Mouse (Mus musculus): ENCODE measurements at regions not wholly inside any gene's neighbourhood (a gene's known extent, or its start where the extent isn't known, plus 50 kb on each side); places are given as distances from the start of the nearest gene placed in this dataset.
A peak's percentile ranks its signal among the peaks of the same experiment; 100 is the strongest.

DNA sequence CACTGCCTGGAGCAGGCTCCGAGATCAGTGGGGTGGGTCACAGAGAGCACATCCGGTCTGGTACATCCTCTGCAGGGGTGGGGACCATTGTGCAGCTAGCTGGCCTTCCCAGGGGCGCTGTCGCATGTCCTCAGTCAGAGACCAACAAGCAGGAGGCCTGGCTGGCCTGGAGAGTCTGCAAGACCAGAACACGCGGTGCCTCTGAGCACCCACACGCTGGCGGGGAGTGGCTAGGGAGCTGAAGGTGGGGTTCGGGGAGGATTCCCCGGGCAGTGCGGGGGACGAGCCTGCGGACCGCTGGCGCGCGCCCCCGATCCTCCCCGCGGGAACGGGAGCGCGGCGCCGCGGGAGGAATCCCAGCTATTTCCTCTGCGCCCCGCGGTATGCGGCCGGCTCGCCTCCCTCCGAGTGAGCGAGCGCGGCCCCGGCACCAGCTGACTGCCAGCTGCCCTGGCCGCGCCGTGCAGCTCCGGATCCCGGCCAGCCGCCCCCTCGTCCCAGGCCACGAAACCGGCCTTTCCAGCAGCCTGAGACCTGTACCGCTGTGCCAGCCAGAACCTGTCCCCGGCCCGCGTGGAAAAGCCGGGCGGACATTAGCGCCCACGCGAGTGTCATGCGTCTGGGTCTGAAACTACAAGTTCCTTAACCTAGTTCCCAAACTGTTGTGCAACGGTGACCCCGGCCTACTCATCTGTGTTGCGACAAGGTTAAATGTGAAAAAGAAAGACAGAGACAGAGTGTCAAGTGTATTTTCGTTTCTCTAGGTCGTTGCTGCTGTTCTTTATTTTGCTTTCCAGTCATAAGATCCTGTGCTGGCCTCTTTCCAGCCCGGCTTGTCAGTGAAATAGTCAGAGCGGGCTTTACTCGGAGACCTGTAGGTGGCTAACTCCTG is 61.2 kb downstream of the Pkdcc start:
- DNase-seq, result peak; percentile 78 to 86

DNA sequence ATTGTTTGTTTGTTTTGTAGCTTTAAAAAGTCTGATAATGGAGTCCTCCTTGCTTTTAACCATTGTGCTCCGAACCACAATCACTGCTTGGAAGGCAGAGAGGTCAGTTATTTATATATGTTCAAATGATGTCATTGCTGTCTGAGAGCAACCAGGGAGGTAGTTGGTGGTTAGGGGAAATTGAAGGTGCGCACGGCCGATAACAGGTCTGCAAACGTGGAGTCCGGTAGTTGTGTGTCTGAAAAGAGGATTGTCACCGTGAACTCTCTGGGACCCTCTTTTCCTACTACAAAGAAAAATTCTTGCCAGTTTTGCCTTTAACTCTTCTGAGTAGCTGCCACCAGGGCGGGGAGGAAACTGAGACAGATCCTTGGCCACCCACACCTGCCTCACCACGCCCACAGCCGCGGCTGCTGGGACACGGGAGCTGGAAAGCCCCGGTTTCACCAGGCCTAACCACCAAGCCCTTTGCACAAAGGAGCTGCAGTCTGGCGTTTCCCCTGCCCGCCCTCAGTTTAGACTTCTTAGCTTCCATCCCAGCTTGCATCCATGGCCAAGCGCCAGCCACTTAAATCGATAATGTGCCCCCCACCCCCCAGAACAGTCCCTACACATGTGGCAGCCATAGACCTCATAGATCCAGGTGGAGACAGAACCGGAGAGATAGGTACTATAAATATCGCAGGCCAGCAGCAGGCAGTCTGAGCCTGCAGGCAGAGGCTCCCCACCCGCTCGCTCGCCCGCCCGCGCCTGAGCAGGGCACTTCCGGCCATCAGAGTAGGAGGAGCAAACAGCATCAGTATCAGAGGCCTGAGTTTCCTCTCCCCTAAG is 62.2 kb downstream of the Pkdcc start:
- peak; percentile 57 to 74 for DNase-seq

DNA sequence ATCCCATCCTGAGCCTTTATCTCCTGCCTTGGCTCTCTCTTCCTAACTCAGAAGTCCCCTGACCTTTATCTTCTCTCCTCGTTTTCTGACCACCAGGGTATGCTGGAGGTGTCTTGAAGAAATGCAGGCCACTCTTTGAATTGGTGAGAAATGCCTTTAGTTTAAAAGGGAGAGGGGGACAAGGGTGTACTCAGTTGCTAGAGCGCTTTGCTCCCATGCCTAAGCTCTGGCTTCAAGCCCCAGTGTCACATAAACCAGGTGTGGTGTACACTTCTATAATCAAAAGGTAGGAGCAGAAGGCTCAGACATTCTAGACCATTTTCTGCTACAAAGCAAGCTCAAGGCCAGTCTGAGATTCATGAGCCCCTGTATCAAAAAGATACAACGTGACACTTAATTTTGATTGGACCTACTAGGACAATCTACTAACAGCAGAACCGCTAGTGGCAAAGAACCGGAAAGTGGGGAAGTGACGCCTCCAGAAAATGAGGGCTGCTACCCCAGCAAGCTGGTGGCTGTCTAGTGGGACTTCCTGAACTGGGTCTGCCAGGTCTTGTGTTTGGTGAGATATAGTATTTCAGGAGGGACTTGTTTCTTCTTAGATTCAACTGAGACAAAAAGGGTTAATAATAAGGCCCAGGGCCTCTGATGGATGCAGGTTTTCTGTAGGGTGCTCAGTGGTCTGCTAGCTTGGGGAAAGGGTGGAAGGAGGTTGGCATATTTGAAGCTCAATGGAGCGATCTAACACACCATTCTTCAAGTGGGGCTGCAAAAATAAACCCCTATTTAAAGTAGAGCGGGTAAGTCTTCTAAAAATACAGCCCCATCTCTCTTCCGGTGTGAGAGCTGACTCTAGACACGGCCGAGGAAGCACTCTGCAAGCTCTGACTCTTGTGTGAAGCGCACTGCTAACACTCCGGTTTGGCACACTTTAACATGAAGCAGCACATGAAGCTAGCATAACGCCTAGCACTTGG is 63.1 kb downstream of the Pkdcc start:
- DNase-seq, result no peak

DNA sequence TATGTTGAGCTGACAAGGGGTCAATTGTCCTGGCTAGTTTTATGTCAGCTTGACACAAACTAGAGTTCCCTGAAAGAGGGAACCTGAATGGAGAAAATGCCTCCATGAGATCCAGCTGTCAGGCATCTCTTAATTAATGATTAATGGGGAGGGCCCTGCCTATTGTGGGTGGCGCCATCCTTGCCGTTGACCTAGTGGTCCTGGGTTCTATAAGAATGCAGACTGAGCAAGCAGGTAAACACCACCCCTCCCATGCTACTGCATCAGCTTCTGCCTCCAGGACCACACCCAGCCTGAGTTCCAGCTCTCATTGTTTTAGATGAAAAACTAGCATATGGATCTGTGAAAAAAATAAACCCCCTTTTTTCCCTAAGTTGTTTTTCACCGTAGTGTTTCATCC is 67.4 kb upstream of the Eml4 start:
- no peak for DNase-seq

DNA sequence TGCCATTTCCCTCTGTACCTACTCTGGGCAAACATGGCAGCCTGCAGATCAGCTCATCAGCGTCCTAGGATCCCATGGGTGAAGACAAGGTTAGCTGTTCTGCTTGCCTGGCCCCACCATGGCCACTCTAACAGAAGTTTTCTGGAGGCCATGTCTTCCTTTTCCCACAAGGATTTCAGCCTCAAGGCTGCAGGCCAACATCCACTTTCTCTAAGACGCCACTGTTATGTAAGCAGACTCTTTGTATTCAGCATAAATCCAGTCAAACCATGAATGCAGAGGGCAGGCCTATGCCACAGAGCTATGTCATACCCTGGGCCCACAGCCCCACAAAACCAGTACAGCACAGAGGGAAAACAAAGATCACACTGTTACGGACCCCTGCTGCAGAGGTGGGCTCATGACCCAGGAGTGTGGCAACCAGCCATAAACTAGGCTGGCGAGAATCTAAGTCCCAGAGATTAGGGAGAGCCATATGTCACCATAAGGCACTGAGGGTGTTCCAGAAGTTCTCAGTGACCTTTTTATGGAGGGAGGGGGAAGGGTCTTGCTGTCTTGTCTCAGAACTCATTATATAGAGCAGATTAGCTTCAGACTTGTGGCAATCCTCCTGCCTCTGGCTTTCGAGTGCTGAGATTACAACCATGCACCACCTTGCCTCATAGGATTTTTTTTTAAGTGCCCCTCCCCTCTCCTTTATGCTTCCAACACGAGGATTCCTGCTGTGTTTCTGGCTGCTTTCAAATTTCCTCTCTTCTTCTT is 63.2 kb upstream of the Eml4 start:
- DNase-seq, result no peak

DNA sequence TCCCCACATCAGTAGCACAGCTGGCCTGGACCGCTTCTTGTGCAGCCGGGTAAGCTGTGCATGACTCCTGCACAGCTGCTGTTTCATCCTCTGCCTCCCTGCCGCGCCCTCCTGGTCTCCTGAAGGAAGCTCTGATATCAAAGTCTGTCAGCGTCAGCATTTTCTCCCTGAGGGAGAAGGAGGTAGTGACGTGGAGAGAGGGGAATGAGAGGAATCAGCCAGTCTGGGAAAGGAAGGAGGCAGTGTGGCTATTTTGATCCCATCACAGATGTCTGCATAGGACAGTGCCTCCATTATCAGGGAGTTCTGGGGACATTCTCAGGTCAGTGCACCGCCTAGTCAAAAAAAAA is 62.6 kb upstream of the Eml4 start:
- peak; percentile 41 to 45 for DNase-seq

DNA sequence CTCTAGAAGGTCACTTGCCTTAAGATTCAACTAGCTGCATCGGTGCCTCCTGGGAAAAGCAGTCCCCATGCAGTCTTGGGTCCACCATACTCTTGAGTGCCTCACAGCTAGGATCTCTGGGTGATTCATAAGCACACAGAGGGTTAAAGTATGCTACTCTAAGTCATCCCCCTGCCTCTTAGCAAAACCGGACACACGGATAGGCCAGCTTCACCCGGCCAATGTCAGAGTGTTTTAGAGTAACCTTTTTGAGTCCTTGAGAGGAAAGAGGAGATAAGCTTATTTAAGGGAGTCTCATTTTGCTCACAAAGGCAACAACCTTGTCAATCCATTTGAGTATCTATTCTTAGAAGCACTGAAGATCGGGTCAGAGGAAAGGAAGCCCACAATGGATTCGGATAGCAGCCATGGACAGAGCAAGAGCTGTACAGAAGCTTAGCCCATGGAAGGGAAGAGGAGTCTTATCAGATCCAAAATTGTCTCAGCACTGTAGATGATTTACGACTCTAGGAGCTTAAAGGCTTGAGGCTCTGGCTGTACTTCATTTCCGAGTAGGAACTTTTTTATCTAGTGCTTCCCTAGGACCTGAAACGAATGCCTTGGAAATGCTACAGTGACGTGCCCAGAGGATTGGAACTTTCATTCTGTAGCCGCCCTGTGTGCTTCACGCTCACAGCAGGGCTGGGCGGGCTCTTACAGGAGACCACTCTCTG is 55.0 kb upstream of the Eml4 start:
- peak; percentile 17 to 39 for DNase-seq

DNA sequence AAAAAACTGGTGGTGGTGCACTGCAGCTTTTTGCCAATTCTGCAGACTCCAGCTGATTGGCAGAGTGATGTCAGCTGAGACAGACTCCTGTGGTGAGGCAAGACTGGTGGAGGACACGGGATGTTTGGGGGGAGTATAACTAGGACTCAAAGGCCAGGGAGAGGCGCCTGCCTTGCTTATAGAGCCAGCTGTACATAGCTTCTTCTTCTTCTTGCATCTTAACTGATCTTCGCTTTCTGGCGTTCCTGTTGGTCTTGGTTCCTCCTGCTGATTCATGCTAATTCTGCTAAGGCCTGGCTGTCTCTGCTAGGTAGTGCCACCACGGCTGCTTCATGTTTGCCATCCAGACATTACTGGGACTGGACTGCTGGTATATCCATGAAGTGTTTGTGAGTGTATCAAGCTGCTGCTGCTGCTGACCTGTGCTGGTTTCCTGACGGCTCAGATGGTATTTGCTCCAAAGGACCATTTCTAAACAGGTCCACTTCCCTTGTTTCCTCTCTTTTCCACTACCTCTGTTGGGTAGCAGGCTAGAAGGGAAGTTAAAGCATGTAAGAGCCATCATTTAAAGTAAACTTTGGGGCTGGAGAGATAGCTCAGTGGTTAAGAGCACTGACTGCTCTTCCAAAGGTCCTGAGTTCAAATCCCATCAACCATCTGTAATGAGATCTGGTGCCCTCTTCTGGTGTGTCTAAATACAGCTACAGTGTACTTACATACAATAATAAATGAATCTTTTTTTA is 53.2 kb upstream of the Eml4 start:
- no peak for DNase-seq
